Mouse (Mus musculus) MEL (cell line): ENCODE results near the gene Gm17509. TPM values are rescaled to one million over a fixed set of nuclear protein-coding genes. Genes with fewer than 3 reads are reported as not detected.

Source experiments
- DNase-seq: peaks from one replicate; pipeline ENCODE4 v3.0.0; 2011; ENCODE audit warnings: low read depth, low spot score
- H3K27ac ChIP-seq: 2 replicates; pipeline ENCODE4 v1.5.1; 2012; ENCODE audit warnings: low read depth, mild to moderate bottlenecking, control low read depth, low read length, moderate library complexity; ENCODE audit not compliant: control insufficient read depth
- H3K27me3 ChIP-seq, 2 experiments: fragments of 150-350 bp in 1 of 2; sonication (generic) in 1 of 2; 2 replicates each; pipeline ENCODE4 v1.6.1; 2012; ENCODE audit warnings: low read length in 2 of 2, mild to moderate bottlenecking in 2 of 2, improper control_type of control experiment in 1 of 2, moderate library complexity in 1 of 2; ENCODE audit not compliant: insufficient read depth in 2 of 2, control insufficient read depth in 1 of 2
- H3K36me3 ChIP-seq, 2 experiments: 2 replicates each; pipeline ENCODE4 v1.6.1; 2012 to 2014; ENCODE audit warnings: low read length in 2 of 2, improper control_type of control experiment in 1 of 2, inconsistent platforms in 1 of 2, mild to moderate bottlenecking in 1 of 2; ENCODE audit not compliant: insufficient read depth in 2 of 2, control insufficient read depth in 1 of 2
- H3K4me1 ChIP-seq, 2 experiments: fragments of 150-350 bp in 1 of 2; sonication (generic) in 1 of 2; 2 replicates each; pipeline ENCODE4 v1.6.1; 2012; ENCODE audit warnings: low read length in 2 of 2, improper control_type of control experiment in 1 of 2, mild to moderate bottlenecking in 1 of 2; ENCODE audit not compliant: insufficient read depth in 2 of 2, control insufficient read depth in 1 of 2
- H3K4me3 ChIP-seq, 2 experiments: fragments of 150-350 bp in 1 of 2; sonication (generic) in 1 of 2; 2 replicates each; pipeline ENCODE4 v1.5.1; 2012; ENCODE audit warnings: low read depth in 2 of 2, low read length in 2 of 2, mild to moderate bottlenecking in 2 of 2, moderate library complexity in 2 of 2, control low read depth in 1 of 2, improper control_type of control experiment in 1 of 2; ENCODE audit not compliant: control insufficient read depth in 1 of 2, insufficient read depth in 1 of 2
- H3K79me2 ChIP-seq: 2 replicates; pipeline ENCODE4 v1.6.1; 2012; ENCODE audit warnings: mild to moderate bottlenecking, low read length, moderate library complexity; ENCODE audit not compliant: control insufficient read depth, poor library complexity, insufficient read depth
- H3K9ac ChIP-seq: 2 replicates; pipeline ENCODE4 v1.6.1; 2012; ENCODE audit warnings: low read depth, mild to moderate bottlenecking, control low read depth, low read length, moderate library complexity; ENCODE audit not compliant: control insufficient read depth, poor library complexity, severe bottlenecking
- H3K9me3 ChIP-seq: fragments of 150-350 bp; sonication (generic); replicated peaks from 2 replicates; pipeline ENCODE4 v1.6.1; 2012; ENCODE audit warnings: mild to moderate bottlenecking, low read length, improper control_type of control experiment, moderate library complexity; ENCODE audit not compliant: insufficient read depth
- BHLHE40 ChIP-seq: IDR thresholded peaks from 2 replicates; pipeline ENCODE4 v1.6.1; 2012; ENCODE audit warnings: low read depth, mild to moderate bottlenecking, inconsistent platforms, low read length, improper control_type of control experiment, borderline replicate concordance
- CHD1 ChIP-seq: IDR thresholded peaks from 2 replicates; pipeline ENCODE4 v1.6.1; 2012; ENCODE audit warnings: low read depth, mild to moderate bottlenecking, inconsistent platforms, low read length, improper control_type of control experiment
- CHD2 ChIP-seq: IDR thresholded peaks from 2 replicates; pipeline ENCODE4 v1.6.1; 2011; ENCODE audit warnings: low read length, improper control_type of control experiment
- CTCF ChIP-seq, 3 experiments: IDR thresholded peaks in 2 of 3; conservative IDR thresholded peaks in 1 of 3; 2 replicates each; pipeline ENCODE4 v1.5.1; 2011 to 2012; ENCODE audit warnings: low read length in 3 of 3, low read depth in 2 of 3, mild to moderate bottlenecking in 2 of 3, improper control_type of control experiment in 1 of 3, inconsistent platforms in 1 of 3, mixed read lengths in 1 of 3, moderate library complexity in 1 of 3; ENCODE audit not compliant: control insufficient read depth in 1 of 3, insufficient read depth in 1 of 3, poor library complexity in 1 of 3, severe bottlenecking in 1 of 3
- ELF1 ChIP-seq: IDR thresholded peaks from 2 replicates; pipeline ENCODE4 v1.6.1; 2014; ENCODE audit warnings: low read depth, mild to moderate bottlenecking, inconsistent platforms, low read length, improper control_type of control experiment, moderate library complexity
- GABPA ChIP-seq: IDR thresholded peaks from 2 replicates; pipeline ENCODE4 v1.6.1; 2012; ENCODE audit warnings: low read depth, mild to moderate bottlenecking, inconsistent platforms, low read length, improper control_type of control experiment, moderate library complexity
- HCFC1 ChIP-seq: IDR thresholded peaks from 2 replicates; pipeline ENCODE4 v1.6.1; 2012; ENCODE audit warnings: low read depth, mild to moderate bottlenecking, inconsistent platforms, low read length, improper control_type of control experiment, moderate library complexity
- MEF2A ChIP-seq: IDR thresholded peaks from 2 replicates; pipeline ENCODE4 v1.6.1; 2014; ENCODE audit warnings: low read depth, mild to moderate bottlenecking, inconsistent platforms, low read length, improper control_type of control experiment; ENCODE audit not compliant: poor library complexity, insufficient replicate concordance, severe bottlenecking; ENCODE audit errors: extremely low read depth
- MYB ChIP-seq: IDR thresholded peaks from 2 replicates; pipeline ENCODE4 v1.6.1; 2011; ENCODE audit warnings: mild to moderate bottlenecking, low read depth, low read length, improper control_type of control experiment
- MYC ChIP-seq: IDR thresholded peaks from 2 replicates; pipeline ENCODE4 v1.6.1; 2011; ENCODE audit warnings: low read depth, mild to moderate bottlenecking, low read length, improper control_type of control experiment, moderate library complexity
- NELFE ChIP-seq: IDR thresholded peaks from 2 replicates; pipeline ENCODE4 v1.6.1; 2011; ENCODE audit warnings: low read depth, low read length, improper control_type of control experiment
- POLR2A ChIP-seq, 2 experiments: IDR thresholded peaks; 2 replicates each; pipeline ENCODE4 v1.6.1; 2011 to 2012; ENCODE audit warnings: low read length in 2 of 2, mild to moderate bottlenecking in 2 of 2, control low read depth in 1 of 2, improper control_type of control experiment in 1 of 2, low read depth in 1 of 2, moderate library complexity in 1 of 2; ENCODE audit not compliant: control insufficient read depth in 1 of 2, insufficient read depth in 1 of 2, poor library complexity in 1 of 2
- POLR2AphosphoS2 ChIP-seq: IDR thresholded peaks from 2 replicates; pipeline ENCODE4 v1.6.1; 2011; ENCODE audit warnings: low read length, improper control_type of control experiment
- POLR2AphosphoS5 ChIP-seq: IDR thresholded peaks from 2 replicates; pipeline ENCODE4 v1.6.1; 2012; ENCODE audit warnings: low read depth, borderline replicate concordance, mild to moderate bottlenecking, inconsistent platforms, low read length, moderate library complexity, mixed read lengths
- SIN3A ChIP-seq: IDR thresholded peaks from 2 replicates; pipeline ENCODE4 v1.6.1; 2012; ENCODE audit warnings: low read length, improper control_type of control experiment, inconsistent platforms
- TAL1 ChIP-seq: IDR thresholded peaks from 2 replicates; pipeline ENCODE4 v1.6.1; 2012; ENCODE audit warnings: mild to moderate bottlenecking, inconsistent platforms, low read length, moderate library complexity, mixed read lengths
- USF1 ChIP-seq: IDR thresholded peaks from 2 replicates; pipeline ENCODE4 v1.6.1; 2014; ENCODE audit warnings: low read depth, mild to moderate bottlenecking, inconsistent platforms, low read length, improper control_type of control experiment, moderate library complexity
- ZC3H11A ChIP-seq: IDR thresholded peaks from 2 replicates; pipeline ENCODE4 v1.6.1; 2012; ENCODE audit warnings: low read depth, mild to moderate bottlenecking, inconsistent platforms, low read length, improper control_type of control experiment
- ZMIZ1 ChIP-seq: IDR thresholded peaks from 2 replicates; pipeline ENCODE4 v1.6.1; 2012; ENCODE audit warnings: low read depth, mild to moderate bottlenecking, inconsistent platforms, low read length, improper control_type of control experiment, moderate library complexity
- polyA plus RNA-seq, 2 experiments: library from polyadenylated mRNA; stranded (reverse) in 1 of 2; unstranded in 1 of 2; fragments of >175 nt in 1 of 2; fragments of >200 nt in 1 of 2; gene quantifications; 2 replicates each; pipeline versions ENCODE4 v1.2.1 to v1.2.4; 2012; ENCODE audit warnings: low replicate concordance in 2 of 2, low read depth in 1 of 2; ENCODE audit not compliant: insufficient read length in 2 of 2, insufficient read depth in 1 of 2, missing spikeins in 1 of 2
- total RNA-seq: library from RNA; depleted of rRNA; stranded (reverse); fragments of 300-350 nt; gene quantifications from 2 replicates; pipeline ENCODE4 v1.2.3, GENCODE M21; 2012

The Gm17509 gene
- total and polyA plus RNA-seq, 3 experiments: not detected

GRCm38 (mm10) chr13:117195569-117196495 is 25.0 kb downstream of the Gm17509 start:
- TF ChIP-seq BHLHE40 (no peak), GABPA (no peak), POLR2AphosphoS5 (no peak), MYB (no peak), HCFC1 (no peak), TAL1 (no peak), POLR2A (IDR thresholded peaks at IDR 0.05; ENCODE audit: control insufficient read depth in 1 of 2, insufficient read depth in 1 of 2, low read depth in 1 of 2, low read length in 2 of 2, poor library complexity in 1 of 2) (no peak), MYC (no peak), POLR2AphosphoS2 (no peak), USF1 (no peak), ELF1 (no peak), NELFE (no peak), ZC3H11A (no peak), ZMIZ1 (no peak), MEF2A (no peak), CTCF (IDR thresholded peaks at IDR 0.05 in 2 of 3, conservative IDR thresholded peaks at IDR 0.05 in 1 of 3; ENCODE audit: control insufficient read depth in 1 of 3, insufficient read depth in 1 of 3, low read depth in 2 of 3, low read length in 3 of 3, poor library complexity in 1 of 3, severe bottlenecking in 1 of 3) (no peak), CHD1 (no peak), SIN3A (no peak)
- Histone ChIP-seq H3K9ac (no peak overlapping the region), H3K27me3 (no peaks in the 10 kb centered on the region; a peak in 1 of 4 replicates), H3K79me2 (no peaks in the 10 kb centered on the region), H3K9me3 (no peaks in the 10 kb centered on the region), H3K36me3 (no peaks in the 10 kb centered on the region), H3K4me1 (no peaks in the 10 kb centered on the region), H3K4me3 (no peak overlapping the region), H3K27ac (no peak overlapping the region)
- DNase-seq: no peak

GRCm38 (mm10) chr13:117193422-117193983 is 27.4 kb downstream of the Gm17509 start:
- Histone ChIP-seq H3K4me1 (no peaks in the 10 kb centered on the region), H3K27me3 (no peaks in the 10 kb centered on the region; a peak in 1 of 4 replicates), H3K9ac (no peak overlapping the region), H3K4me3 (no peak overlapping the region), H3K36me3 (no peaks in the 10 kb centered on the region), H3K9me3 (no peaks in the 10 kb centered on the region), H3K79me2 (no peaks in the 10 kb centered on the region), H3K27ac (no peak overlapping the region)
- no peak for DNase-seq
- TF ChIP-seq CHD2: no peak
